Mouse (Mus musculus) myocyte (in vitro differentiated cells): ENCODE results near the gene Lrrfip2.

Source experiments
- MAX ChIP-seq: IDR thresholded peaks from one replicate; pipeline ENCODE4 v1.6.1; 2011; ENCODE audit warnings: low read depth, mild to moderate bottlenecking, control low read depth
- MYOG ChIP-seq, 3 experiments: IDR thresholded peaks; one replicate each; pipeline ENCODE4 v1.6.1; 2011; ENCODE audit warnings: control low read depth in 2 of 3, low read depth in 2 of 3, mild to moderate bottlenecking in 2 of 3; ENCODE audit not compliant: insufficient read length in 2 of 3, control insufficient read depth in 1 of 3, insufficient read depth in 1 of 3
- POLR2A ChIP-seq: IDR thresholded peaks from one replicate; pipeline ENCODE4 v1.6.1; 2011; ENCODE audit warnings: low read depth, mild to moderate bottlenecking, control low read depth, moderate library complexity; ENCODE audit not compliant: insufficient read length
- POLR2AphosphoS2 ChIP-seq: IDR thresholded peaks from one replicate; pipeline ENCODE4 v1.6.1; 2011; ENCODE audit warnings: low read depth, control low read depth; ENCODE audit not compliant: insufficient read length
- SRF ChIP-seq: IDR thresholded peaks from one replicate; pipeline ENCODE4 v1.6.1; 2011; ENCODE audit warnings: low read depth; ENCODE audit not compliant: control insufficient read depth, insufficient read length

- TF ChIP-seq POLR2A (no peak), MYOG (IDR thresholded peaks at IDR 0.05; ENCODE audit: control insufficient read depth in 1 of 3, insufficient read depth in 1 of 3, insufficient read length in 2 of 3, low read depth in 2 of 3) (no peak), POLR2AphosphoS2 (no peak), MAX (no peak), SRF (no peak)
These were observed 80.9 kb downstream of the Lrrfip2 start for GRCm38 (mm10) chr9:111198332-111198731.
